25 mouse cellular contexts compared by ENCODE assay signal in the genomic region with DNA sequence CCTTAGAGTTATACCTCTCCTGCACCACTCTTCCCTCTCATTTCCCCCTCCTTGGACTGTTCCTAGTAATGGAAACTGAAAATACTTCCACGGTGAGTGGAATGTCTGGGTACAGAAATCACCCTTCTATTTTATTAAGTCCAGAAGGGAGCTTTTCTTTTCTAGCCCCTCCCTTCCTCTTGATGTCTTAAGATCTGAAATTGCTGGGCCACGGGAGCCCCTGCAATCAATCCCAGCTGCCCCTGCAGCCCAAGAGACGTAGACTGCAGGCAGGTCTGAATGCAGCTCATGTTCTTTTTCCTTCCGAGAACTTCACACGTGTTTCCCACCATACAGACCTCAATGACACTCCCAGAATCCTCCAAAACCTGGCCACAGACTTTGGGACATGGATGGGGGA. TPM values are rescaled to one million over a fixed set of nuclear protein-coding genes. Genes with fewer than 3 reads are reported as not detected.
DNase-seq lines count a peak whose midpoint lies in the region; ATAC-seq lines count a peak whose summit lies in the region.
"Had no signal": no experiment of that assay in that cellular context is flagged by ENCODE, and none has a peak within 500 bp of the region (broad histone marks: within the 10 kb centered on the region; RNA-seq: fewer than 3 reads in every experiment).

No protein-coding gene starts in this region.

- H3K9ac ChIP-seq in midbrain, embryonic 11.5 days (ENCODE audit: low read length) = no peak overlapping the region
- no peak overlapping the region for H3K9ac ChIP-seq in midbrain, embryonic 13.5 days (replicated peaks)
- no peak overlapping the region for H3K9ac ChIP-seq in embryonic facial prominence, embryonic 12.5 days
- H3K9ac ChIP-seq in forebrain, embryonic 11.5 days (ENCODE audit: low read length) = no peak overlapping the region
- H3K9ac ChIP-seq in kidney, embryonic 15.5 days = no peak overlapping the region
- H3K9ac ChIP-seq: embryonic facial prominence, embryonic 13.5 days; forebrain, embryonic 12.5 days had no signal

- ATAC-seq in midbrain, embryonic 11.5 days (ENCODE audit: low FRiP score) = no peak
- no peak for ATAC-seq in midbrain, embryonic 13.5 days
- no peak for ATAC-seq in embryonic facial prominence, embryonic 12.5 days (ENCODE audit: insufficient number of reproducible peaks, insufficient read depth, low FRiP score, low TSS enrichment)
- no peak for ATAC-seq in forebrain, embryonic 11.5 days (replicated peaks; ENCODE audit: low FRiP score)
- no peak for ATAC-seq in kidney, embryonic 15.5 days (replicated peaks; ENCODE audit: low FRiP score)
- ATAC-seq: activated CD4-positive, CD25-positive, alpha-beta regulatory T cell, adult 4 months; CD4-positive, CD25-positive, alpha-beta regulatory T cell, adult 4 months; forebrain, embryonic 14.5 days; forebrain, embryonic 16.5 days; Patski had no signal

- H3K4me1 ChIP-seq in midbrain, embryonic 11.5 days (ENCODE audit: control insufficient read depth, insufficient read depth, low read length) = no peaks in the 10 kb centered on the region
- H3K4me1 ChIP-seq in midbrain, embryonic 13.5 days (replicated peaks) = no peaks in the 10 kb centered on the region
- H3K4me1 ChIP-seq in embryonic facial prominence, embryonic 12.5 days = peaks cover 12% of the 10 kb centered on the region
- no peaks in the 10 kb centered on the region for H3K4me1 ChIP-seq in forebrain, embryonic 11.5 days (replicated peaks; ENCODE audit: control insufficient read depth, insufficient read depth, low read length)
- H3K4me1 ChIP-seq in kidney, embryonic 15.5 days = no peaks in the 10 kb centered on the region
- H3K4me1 ChIP-seq: forebrain, embryonic 12.5 days had no signal

- DNase-seq in midbrain, embryonic 11.5 days (ENCODE audit: low spot score, missing footprints) = peak; percentile 73
- peak; percentile 17 for DNase-seq in forelimb bud, embryonic 11.5 days (ENCODE audit: low read depth, low spot score)
- no peak for DNase-seq in forebrain, embryonic 11.5 days (ENCODE audit: low spot score)
- DNase-seq in cerebellum, postnatal 36 days = no peak
- DNase-seq: adrenal gland, adult 8-10 months; adrenal gland, postnatal 14 days; adrenal gland, postnatal 36 days; B cell, adult 2 months; cerebellum, adult 11 months; cerebellum, adult 18-20 months; cerebellum, adult 8-10 months; cerebellum, adult 9-11 months; cerebellum, postnatal 14 days had no signal

- no peak overlapping the region for H3K27ac ChIP-seq in midbrain, embryonic 11.5 days (ENCODE audit: low read depth, low read length)
- H3K27ac ChIP-seq in midbrain, embryonic 13.5 days = no peak overlapping the region
- H3K27ac ChIP-seq in embryonic facial prominence, embryonic 12.5 days = peak overlapping the region; percentile 55; the same call in 1 of the 2 replicates
- H3K27ac ChIP-seq in forebrain, embryonic 11.5 days (ENCODE audit: low read depth, low read length) = no peak overlapping the region
- H3K27ac ChIP-seq in kidney, embryonic 15.5 days = no peak overlapping the region
- H3K27ac ChIP-seq: embryonic facial prominence, embryonic 13.5 days; forebrain, embryonic 12.5 days had no signal

- H3K36me3 ChIP-seq in midbrain, embryonic 11.5 days (ENCODE audit: control insufficient read depth, insufficient read depth, low read length) = no peaks in the 10 kb centered on the region
- H3K36me3 ChIP-seq in midbrain, embryonic 13.5 days = no peaks in the 10 kb centered on the region
- no peaks in the 10 kb centered on the region for H3K36me3 ChIP-seq in embryonic facial prominence, embryonic 12.5 days
- H3K36me3 ChIP-seq in forebrain, embryonic 11.5 days (ENCODE audit: control insufficient read depth, insufficient read depth, low read length) = no peaks in the 10 kb centered on the region
- no peaks in the 10 kb centered on the region for H3K36me3 ChIP-seq in kidney, embryonic 15.5 days
- H3K36me3 ChIP-seq: embryonic facial prominence, embryonic 13.5 days; forebrain, embryonic 12.5 days; G1E had no signal

- no peak overlapping the region for H3K4me2 ChIP-seq in midbrain, embryonic 11.5 days
- H3K4me2 ChIP-seq in midbrain, embryonic 13.5 days (replicated peaks) = no peak overlapping the region
- no peak overlapping the region for H3K4me2 ChIP-seq in embryonic facial prominence, embryonic 12.5 days (replicated peaks)
- no peak overlapping the region for H3K4me2 ChIP-seq in forebrain, embryonic 11.5 days (ENCODE audit: low read depth, low read length, severe bottlenecking)
- H3K4me2 ChIP-seq in kidney, embryonic 15.5 days = no peak overlapping the region
- H3K4me2 ChIP-seq: embryonic facial prominence, embryonic 13.5 days; forebrain, embryonic 12.5 days had no signal

- H3K9me3 ChIP-seq in midbrain, embryonic 11.5 days (ENCODE audit: control insufficient read depth, low read length) = no peaks in the 10 kb centered on the region
- no peaks in the 10 kb centered on the region for H3K9me3 ChIP-seq in midbrain, embryonic 13.5 days
- H3K9me3 ChIP-seq in embryonic facial prominence, embryonic 12.5 days = no peaks in the 10 kb centered on the region
- H3K9me3 ChIP-seq in forebrain, embryonic 11.5 days (ENCODE audit: control insufficient read depth, low read length) = no peaks in the 10 kb centered on the region
- H3K9me3 ChIP-seq in kidney, embryonic 15.5 days (replicated peaks) = no peaks in the 10 kb centered on the region
- H3K9me3 ChIP-seq: embryonic facial prominence, embryonic 13.5 days; forebrain, embryonic 12.5 days had no signal

- WGBS in midbrain, embryonic 11.5 days = 70% methylated on average over 5 of the region's 5 CpGs
- WGBS in midbrain, embryonic 13.5 days = 67% methylated on average over 5 of the region's 5 CpGs
- WGBS in embryonic facial prominence, embryonic 12.5 days = 14% methylated on average over 5 of the region's 5 CpGs
- 61% methylated on average over 5 of the region's 5 CpGs for WGBS in forebrain, embryonic 11.5 days
- WGBS in kidney, embryonic 15.5 days = 44% methylated on average over 5 of the region's 5 CpGs

- H3K27me3 ChIP-seq in midbrain, embryonic 11.5 days (ENCODE audit: control insufficient read depth, insufficient read depth, low read length) = no peaks in the 10 kb centered on the region
- H3K27me3 ChIP-seq in midbrain, embryonic 13.5 days = no peaks in the 10 kb centered on the region
- no peaks in the 10 kb centered on the region for H3K27me3 ChIP-seq in embryonic facial prominence, embryonic 12.5 days
- H3K27me3 ChIP-seq in forebrain, embryonic 11.5 days (ENCODE audit: control insufficient read depth, insufficient read depth, low read length) = no peaks in the 10 kb centered on the region
- H3K27me3 ChIP-seq in kidney, embryonic 15.5 days = no peaks in the 10 kb centered on the region
- H3K27me3 ChIP-seq: Patski had no signal

- no peak overlapping the region for H3K4me3 ChIP-seq in midbrain, embryonic 11.5 days (ENCODE audit: low read depth, low read length)
- H3K4me3 ChIP-seq in midbrain, embryonic 13.5 days (replicated peaks) = no peak overlapping the region
- H3K4me3 ChIP-seq in embryonic facial prominence, embryonic 12.5 days = no peak overlapping the region
- no peak overlapping the region for H3K4me3 ChIP-seq in forebrain, embryonic 11.5 days (ENCODE audit: low read depth, low read length)
- H3K4me3 ChIP-seq in kidney, embryonic 15.5 days (replicated peaks) = no peak overlapping the region
- H3K4me3 ChIP-seq: embryonic facial prominence, embryonic 13.5 days; forebrain, embryonic 12.5 days had no signal

RNA-seq across cellular contexts. Expression of a gene that starts 32.3 kb away (rescaled TPM):
- 1.6 TPM in 2 replicates for polyA plus RNA-seq in midbrain, embryonic 11.5 days (2014; fragmentation: Nextera tagmentation; extraction: Ambion mirVana)
- 5.0 and 5.2 TPM in 2 replicates for polyA plus RNA-seq in midbrain, embryonic 13.5 days (2015; fragmentation: Nextera tagmentation; extraction: Ambion mirVana)
- polyA plus RNA-seq in embryonic facial prominence, embryonic 12.5 days (2016; fragmentation: Nextera tagmentation; extraction: Ambion mirVana) = 1.3 and 1.8 TPM in 2 replicates
- polyA plus RNA-seq in forebrain, embryonic 11.5 days (2014; fragmentation: Nextera tagmentation; extraction: Ambion mirVana) = 0.94 and 1.4 TPM in 2 replicates
- polyA plus RNA-seq in kidney, embryonic 15.5 days (2015; fragmentation: Nextera tagmentation; extraction: Ambion mirVana) = 3.5 and 3.7 TPM in 2 replicates
- polyA plus RNA-seq: activated CD4-positive, CD25-positive, alpha-beta regulatory T cell, adult 4 months; CD4-positive, CD25-positive, alpha-beta regulatory T cell, adult 4 months; G1E had no signal

RNA-seq across cellular contexts. Expression of a gene that starts 34.8 kb away (rescaled TPM):
- 0.96 and 1.1 TPM in 2 replicates for polyA plus RNA-seq in midbrain, embryonic 11.5 days (2014; fragmentation: Nextera tagmentation; extraction: Ambion mirVana)
- 1.1 and 2.4 TPM in 2 replicates for polyA plus RNA-seq in midbrain, embryonic 13.5 days (2015; fragmentation: Nextera tagmentation; extraction: Ambion mirVana)
- 2.7 and 3.1 TPM in 2 replicates for polyA plus RNA-seq in embryonic facial prominence, embryonic 12.5 days (2016; fragmentation: Nextera tagmentation; extraction: Ambion mirVana)
- polyA plus RNA-seq in forebrain, embryonic 11.5 days (2014; fragmentation: Nextera tagmentation; extraction: Ambion mirVana) = 0.47 and 0.88 TPM in 2 replicates
- 1.6 TPM in 2 replicates for polyA plus RNA-seq in kidney, embryonic 15.5 days (2015; fragmentation: Nextera tagmentation; extraction: Ambion mirVana)
- polyA plus RNA-seq: activated CD4-positive, CD25-positive, alpha-beta regulatory T cell, adult 4 months; CD4-positive, CD25-positive, alpha-beta regulatory T cell, adult 4 months; G1E had no signal

RNA-seq across cellular contexts. Expression of a gene that starts 37.8 kb away (rescaled TPM):
- not detected in 2 replicates for polyA plus RNA-seq in midbrain, embryonic 11.5 days (2014; fragmentation: Nextera tagmentation; extraction: Ambion mirVana)
- not detected in 2 replicates for polyA plus RNA-seq in midbrain, embryonic 13.5 days (2015; fragmentation: Nextera tagmentation; extraction: Ambion mirVana)
- polyA plus RNA-seq in embryonic facial prominence, embryonic 12.5 days (2016; fragmentation: Nextera tagmentation; extraction: Ambion mirVana) = not detected in 2 replicates
- polyA plus RNA-seq in forebrain, embryonic 11.5 days (2014; fragmentation: Nextera tagmentation; extraction: Ambion mirVana) = not detected in 2 replicates
- not detected in 2 replicates for polyA plus RNA-seq in kidney, embryonic 15.5 days (2015; fragmentation: Nextera tagmentation; extraction: Ambion mirVana)
- polyA plus RNA-seq: activated CD4-positive, CD25-positive, alpha-beta regulatory T cell, adult 4 months; CD4-positive, CD25-positive, alpha-beta regulatory T cell, adult 4 months; cortical plate, adult 2 months; embryonic facial prominence, embryonic 13.5 days; forebrain, embryonic 12.5 days; forebrain, embryonic 14.5 days; forebrain, embryonic 16.5 days; G1E; Patski had no signal

RNA-seq across cellular contexts. Expression of a gene that starts 44.9 kb away (rescaled TPM):
- polyA plus RNA-seq in midbrain, embryonic 11.5 days (2014; fragmentation: Nextera tagmentation; extraction: Ambion mirVana) = 0.18 and 0.55 TPM in 2 replicates
- polyA plus RNA-seq in midbrain, embryonic 13.5 days (2015; fragmentation: Nextera tagmentation; extraction: Ambion mirVana) = 0.44 and 1.6 TPM in 2 replicates
- polyA plus RNA-seq in embryonic facial prominence, embryonic 12.5 days (2016; fragmentation: Nextera tagmentation; extraction: Ambion mirVana) = 1.2 and 1.5 TPM in 2 replicates
- polyA plus RNA-seq in forebrain, embryonic 11.5 days (2014; fragmentation: Nextera tagmentation; extraction: Ambion mirVana) = 0.57 TPM in 1 of 2 replicates, not detected in the other
- polyA plus RNA-seq in kidney, embryonic 15.5 days (2015; fragmentation: Nextera tagmentation; extraction: Ambion mirVana) = 0.93 TPM in 2 replicates
- polyA plus RNA-seq: activated CD4-positive, CD25-positive, alpha-beta regulatory T cell, adult 4 months; CD4-positive, CD25-positive, alpha-beta regulatory T cell, adult 4 months; G1E had no signal

RNA-seq across cellular contexts. Expression of a gene that starts 57.0 kb away (rescaled TPM):
- polyA plus RNA-seq in midbrain, embryonic 11.5 days (2014; fragmentation: Nextera tagmentation; extraction: Ambion mirVana) = not detected in 2 replicates
- polyA plus RNA-seq in midbrain, embryonic 13.5 days (2015; fragmentation: Nextera tagmentation; extraction: Ambion mirVana) = not detected in 2 replicates
- polyA plus RNA-seq in embryonic facial prominence, embryonic 12.5 days (2016; fragmentation: Nextera tagmentation; extraction: Ambion mirVana) = 1.1 and 1.5 TPM in 2 replicates
- not detected in 2 replicates for polyA plus RNA-seq in forebrain, embryonic 11.5 days (2014; fragmentation: Nextera tagmentation; extraction: Ambion mirVana)
- 11.9 and 12.4 TPM in 2 replicates for polyA plus RNA-seq in kidney, embryonic 15.5 days (2015; fragmentation: Nextera tagmentation; extraction: Ambion mirVana)
- polyA plus RNA-seq: activated CD4-positive, CD25-positive, alpha-beta regulatory T cell, adult 4 months; CD4-positive, CD25-positive, alpha-beta regulatory T cell, adult 4 months; cortical plate, adult 2 months; forebrain, embryonic 12.5 days; forebrain, embryonic 14.5 days; forebrain, embryonic 16.5 days; G1E; Patski had no signal

Comparison
In these comparisons a context has a peak if more than half of its experiments do, and no peak if none do; other contexts are left out.
1. DNase-seq: peak in midbrain, embryonic 11.5 days (single experiment) and forelimb bud, embryonic 11.5 days (single experiment); none in forebrain, embryonic 11.5 days (single experiment) and cerebellum, postnatal 36 days (0 of 2).